Mouse (Mus musculus): ENCODE data around the gene Scn5a. TPM values are rescaled to one million over a fixed set of nuclear protein-coding genes. Genes with fewer than 3 reads are reported as not detected.

The Scn5a gene
- total and polyA plus RNA-seq, 3 experiments: 0.27 TPM; not detected in 2

- Histone ChIP-seq H3K4me3 (ENCODE audit: low read depth, low read length) (no peak overlapping the region), H3K27me3 (ENCODE audit: insufficient read depth, low read length) (no peaks in the 10 kb centered on the region), H3K9me3 (replicated peaks) (no peaks in the 10 kb centered on the region), H3K36me3 (replicated peaks) (peaks cover 96% of the 10 kb centered on the region), H3K4me1 (ENCODE audit: insufficient read depth, low read depth, low read length) (0 out of 2 replicates have a peak, but pooled peaks cover 3% of the 10 kb centered on the region)
- TF ChIP-seq GATA1 (IDR thresholded peaks at IDR 0.05; ENCODE audit: borderline replicate concordance, low read length): no peak
- TF ChIP-seq CTCF (IDR thresholded peaks at IDR 0.05; ENCODE audit: low read depth, low read length): peak; percentile 99
- peak; percentile 45 for DNase-seq (ENCODE audit: low spot score)
- peak; percentile 82 for ATAC-seq (ENCODE audit: extremely low read depth, insufficient number of reproducible peaks, low FRiP score, poor library complexity, severe bottlenecking)
Measured at GRCm38 (mm10) chr9:119460410-119460809, 118.4 kb downstream of the Scn5a start.

- Histone ChIP-seq H3K9me3 (replicated peaks) (no peaks in the 10 kb centered on the region), H3K36me3 (replicated peaks) (peaks cover 86% of the 10 kb centered on the region), H3K4me1 (ENCODE audit: insufficient read depth, low read depth, low read length) (no peaks in the 10 kb centered on the region), H3K4me3 (ENCODE audit: low read depth, low read length) (no peak overlapping the region), H3K27me3 (ENCODE audit: insufficient read depth, low read length) (no peaks in the 10 kb centered on the region)
- TF ChIP-seq CTCF (IDR thresholded peaks at IDR 0.05; ENCODE audit: low read depth, low read length): no peak
- no peak for TF ChIP-seq GATA1 (IDR thresholded peaks at IDR 0.05; ENCODE audit: borderline replicate concordance, low read length)
- TF ChIP-seq POLR2AphosphoS5 (IDR thresholded peaks at IDR 0.05; ENCODE audit: insufficient replicate concordance, low read depth, low read length): no peak
- no peak for TF ChIP-seq GATA2 (IDR thresholded peaks at IDR 0.05; ENCODE audit: borderline replicate concordance, low read depth, low read length)
- no peak for TF ChIP-seq TAL1 (conservative IDR thresholded peaks at IDR 0.05; ENCODE audit: low read depth, low read length)
- no peak for DNase-seq (ENCODE audit: low spot score)
- no peak for ATAC-seq (ENCODE audit: extremely low read depth, insufficient number of reproducible peaks, low FRiP score, poor library complexity, severe bottlenecking)
Measured at GRCm38 (mm10) chr9:119457122-119457521, 121.7 kb downstream of the Scn5a start.

GRCm38 (mm10) chr9:119455967-119456366, 122.8 kb downstream of the Scn5a start:
- Histone ChIP-seq H3K36me3 (replicated peaks) (peaks cover 84% of the 10 kb centered on the region), H3K9me3 (replicated peaks) (no peaks in the 10 kb centered on the region), H3K4me3 (ENCODE audit: low read depth, low read length) (no peak overlapping the region), H3K4me1 (ENCODE audit: insufficient read depth, low read depth, low read length) (no peaks in the 10 kb centered on the region), H3K27me3 (ENCODE audit: insufficient read depth, low read length) (no peaks in the 10 kb centered on the region)
- no peak for TF ChIP-seq GATA2 (IDR thresholded peaks at IDR 0.05; ENCODE audit: borderline replicate concordance, low read depth, low read length)
- TF ChIP-seq GATA1 (IDR thresholded peaks at IDR 0.05; ENCODE audit: borderline replicate concordance, low read length): no peak
- TF ChIP-seq CTCF (IDR thresholded peaks at IDR 0.05; ENCODE audit: low read depth, low read length): no peak
- TF ChIP-seq POLR2AphosphoS5 (IDR thresholded peaks at IDR 0.05; ENCODE audit: insufficient replicate concordance, low read depth, low read length): no peak
- TF ChIP-seq TAL1 (conservative IDR thresholded peaks at IDR 0.05; ENCODE audit: low read depth, low read length): no peak
- ATAC-seq (ENCODE audit: extremely low read depth, insufficient number of reproducible peaks, low FRiP score, poor library complexity, severe bottlenecking) (no peak), DNase-seq (ENCODE audit: low spot score) (no peak)

GRCm38 (mm10) chr9:119445737-119446136, 133.1 kb downstream of the Scn5a start:
- TF ChIP-seq POLR2AphosphoS5 (IDR thresholded peaks at IDR 0.05; ENCODE audit: insufficient replicate concordance, low read depth, low read length): no peak
- TF ChIP-seq GATA1 (IDR thresholded peaks at IDR 0.05; ENCODE audit: borderline replicate concordance, low read length): no peak
- TF ChIP-seq GATA2 (IDR thresholded peaks at IDR 0.05; ENCODE audit: borderline replicate concordance, low read depth, low read length): no peak
- TF ChIP-seq TAL1 (conservative IDR thresholded peaks at IDR 0.05; ENCODE audit: low read depth, low read length): no peak
- TF ChIP-seq CTCF (IDR thresholded peaks at IDR 0.05; ENCODE audit: low read depth, low read length): no peak
- peak overlapping the region; percentile 92 for H3K4me3 ChIP-seq (ENCODE audit: low read depth, low read length)
- peaks cover 4% of the 10 kb centered on the region; the same call in 1 of the 2 replicates for H3K27me3 ChIP-seq (ENCODE audit: insufficient read depth, low read length)
- H3K36me3 ChIP-seq (replicated peaks): peaks cover 47% of the 10 kb centered on the region
- peak; percentile 52 for DNase-seq (ENCODE audit: low spot score)
- ATAC-seq (ENCODE audit: extremely low read depth, insufficient number of reproducible peaks, low FRiP score, poor library complexity, severe bottlenecking): peak; percentile 75
- H3K9me3 ChIP-seq (replicated peaks): no peaks in the 10 kb centered on the region
- H3K4me1 ChIP-seq (ENCODE audit: insufficient read depth, low read depth, low read length): peaks cover 25% of the 10 kb centered on the region

- H3K27me3 ChIP-seq (ENCODE audit: insufficient read depth, low read length): peaks cover 4% of the 10 kb centered on the region; the same call in 1 of the 2 replicates
- ATAC-seq (ENCODE audit: extremely low read depth, insufficient number of reproducible peaks, low FRiP score, poor library complexity, severe bottlenecking) (peak; percentile 79), DNase-seq (ENCODE audit: low spot score) (peak; percentile 93)
- peaks cover 39% of the 10 kb centered on the region for H3K36me3 ChIP-seq (replicated peaks)
- H3K4me3 ChIP-seq (ENCODE audit: low read depth, low read length): peak within 1 kb of the TSS; percentile 92
- peaks cover 25% of the 10 kb centered on the region for H3K4me1 ChIP-seq (ENCODE audit: insufficient read depth, low read depth, low read length)
- TF ChIP-seq GATA2 (IDR thresholded peaks at IDR 0.05; ENCODE audit: borderline replicate concordance, low read depth, low read length) (no peak), CTCF (IDR thresholded peaks at IDR 0.05; ENCODE audit: low read depth, low read length) (peak; percentile 79)
- H3K9me3 ChIP-seq (replicated peaks): no peaks in the 10 kb centered on the region
Measured at GRCm38 (mm10) chr9:119444738-119445429, 133.9 kb downstream of the Scn5a start, which contains the start of gene Exog. Exog (plus strand) TSS chr9:119444943.

GRCm38 (mm10) chr9:119438498-119439000, 140.3 kb downstream of the Scn5a start:
- Histone ChIP-seq H3K36me3 (replicated peaks) (peaks cover 7% of the 10 kb centered on the region), H3K27me3 (ENCODE audit: insufficient read depth, low read length) (peaks cover 7% of the 10 kb centered on the region; the same call in 1 of the 2 replicates)
- no peak for DNase-seq (ENCODE audit: low spot score)

More at GRCm38 (mm10) chr9:119438498-119439000, 140.3 kb downstream of the Scn5a start:
- Histone ChIP-seq H3K9me3 (replicated peaks) (no peaks in the 10 kb centered on the region), H3K4me3 (ENCODE audit: low read depth, low read length) (no peak overlapping the region), H3K4me1 (ENCODE audit: insufficient read depth, low read depth, low read length) (no peaks in the 10 kb centered on the region)
- ATAC-seq (ENCODE audit: extremely low read depth, insufficient number of reproducible peaks, low FRiP score, poor library complexity, severe bottlenecking): no peak
- TF ChIP-seq CTCF (IDR thresholded peaks at IDR 0.05; ENCODE audit: low read depth, low read length): no peak
- TF ChIP-seq GATA1 (IDR thresholded peaks at IDR 0.05; ENCODE audit: borderline replicate concordance, low read length): no peak
- TF ChIP-seq POLR2AphosphoS5 (IDR thresholded peaks at IDR 0.05; ENCODE audit: insufficient replicate concordance, low read depth, low read length): no peak
- TF ChIP-seq TAL1 (conservative IDR thresholded peaks at IDR 0.05; ENCODE audit: low read depth, low read length): no peak
- TF ChIP-seq GATA2 (IDR thresholded peaks at IDR 0.05; ENCODE audit: borderline replicate concordance, low read depth, low read length): no peak
